In genomic region chr3:115596523-115596922, GRCm38 (mm10) we compare ENCODE assay signal across 7 mouse cellular contexts.
A peak's percentile ranks its signal among the peaks of the same experiment; 100 is the strongest.
DNase-seq lines count a peak whose midpoint lies in the region; TF ChIP-seq lines count a peak whose summit lies in the region.

No protein-coding gene starts in this region.

- no peak for TF ChIP-seq EP300 in MEL (IDR thresholded peaks at IDR 0.05; ENCODE audit: low read depth in 1 of 2, low read length in 2 of 2)

- no peak overlapping the region for H3K4me3 ChIP-seq in MEL (ENCODE audit: control insufficient read depth in 1 of 2, insufficient read depth in 1 of 2, low read depth in 2 of 2, low read length in 2 of 2)
- H3K4me3 ChIP-seq in embryonic fibroblast, embryonic 13.5 days (ENCODE audit: insufficient read depth, low read length), result no peak overlapping the region

- no peak overlapping the region for H3K27ac ChIP-seq in MEL (ENCODE audit: control insufficient read depth, low read depth, low read length)
- H3K27ac ChIP-seq in embryonic fibroblast, embryonic 13.5 days (ENCODE audit: insufficient read depth, low read length), result no peak overlapping the region

- intact Hi-C loops in heart, postnatal 36 days (cut with DNase I), result loop anchor here (1.0 to 5.0 kb wide), 3 partner anchors 46 to 382 kb away; no protein-coding TSS in a partner anchor

- DNase-seq in MEL (ENCODE audit: low read depth, low spot score), result peak; percentile 62
- DNase-seq in adrenal gland, postnatal 36 days, result peak; percentile 74 to 75
- peak; percentile 74 to 88 for DNase-seq in heart, postnatal 36 days
- peak; percentile 30 to 48 for DNase-seq in layer of hippocampus, adult 8-10 months (ENCODE audit: low spot score in 2 of 2)
- peak; percentile 81 for DNase-seq in lung, postnatal 36 days
- peak; percentile 64 to 86 for DNase-seq in spleen, adult 18-20 months

- no peaks in the 10 kb centered on the region for H3K36me3 ChIP-seq in MEL (ENCODE audit: control insufficient read depth in 1 of 2, insufficient read depth in 2 of 2, low read length in 2 of 2)

- H3K4me1 ChIP-seq in MEL (ENCODE audit: control insufficient read depth in 1 of 2, insufficient read depth in 2 of 2, low read length in 2 of 2), result no peaks in the 10 kb centered on the region
- H3K4me1 ChIP-seq in embryonic fibroblast, embryonic 13.5 days (ENCODE audit: control insufficient read depth, insufficient read depth, low read length), result no peaks in the 10 kb centered on the region

- TF ChIP-seq RAD21 in MEL (IDR thresholded peaks at IDR 0.05; ENCODE audit: low read depth, low read length), result peak; percentile 78

- peaks cover 4 to 12% of the 10 kb centered on the region in 2 experiments for H3K27me3 ChIP-seq in MEL (ENCODE audit: control insufficient read depth in 1 of 2, insufficient read depth in 2 of 2, low read length in 2 of 2)

- no peak for TF ChIP-seq POLR2A in MEL (IDR thresholded peaks at IDR 0.05; ENCODE audit: control insufficient read depth in 1 of 2, insufficient read depth in 1 of 2, low read depth in 1 of 2, low read length in 2 of 2, poor library complexity in 1 of 2)
- no peak for TF ChIP-seq POLR2A in embryonic fibroblast, embryonic 13.5 days (IDR thresholded peaks at IDR 0.05; ENCODE audit: low read depth, low read length)

- H3K79me2 ChIP-seq in MEL (ENCODE audit: control insufficient read depth, insufficient read depth, low read length, poor library complexity), result no peaks in the 10 kb centered on the region

- no peaks in the 10 kb centered on the region for H3K9me3 ChIP-seq in MEL (replicated peaks; ENCODE audit: insufficient read depth, low read length)

- peak; percentile 87 to 98 (median 90) for TF ChIP-seq CTCF in MEL (IDR thresholded peaks at IDR 0.05 in 2 of 3, conservative IDR thresholded peaks at IDR 0.05 in 1 of 3; ENCODE audit: control insufficient read depth in 1 of 3, insufficient read depth in 1 of 3, low read depth in 2 of 3, low read length in 3 of 3, poor library complexity in 1 of 3, severe bottlenecking in 1 of 3)
- TF ChIP-seq CTCF in embryonic fibroblast, embryonic 13.5 days (IDR thresholded peaks at IDR 0.05; ENCODE audit: borderline replicate concordance, insufficient read depth, low read length), result peak; percentile 80; the same call in 1 of the 2 replicates

- no peak overlapping the region for H3K9ac ChIP-seq in MEL (ENCODE audit: control insufficient read depth, low read depth, low read length, poor library complexity, severe bottlenecking)

TF ChIP-seq in MEL, 35 proteins besides CTCF, POLR2A, EP300 and RAD21:
- TF ChIP-seq TCF12 (IDR thresholded peaks at IDR 0.05; ENCODE audit: low read depth, low read length) (no peak), ZC3H11A (IDR thresholded peaks at IDR 0.05; ENCODE audit: low read depth, low read length) (peak; percentile 71), MAX (IDR thresholded peaks at IDR 0.05; ENCODE audit: low read length) (peak; percentile 89), NRF1 (IDR thresholded peaks at IDR 0.05; ENCODE audit: insufficient read depth, low read depth, low read length, poor library complexity, severe bottlenecking) (no peak), BHLHE40 (IDR thresholded peaks at IDR 0.05; ENCODE audit: borderline replicate concordance, low read depth, low read length) (0 out of 2 replicates have a peak, but pooled peaks have one; percentile 27), USF1 (IDR thresholded peaks at IDR 0.05; ENCODE audit: low read depth, low read length) (peak; percentile 65), SMC3 (IDR thresholded peaks at IDR 0.05; ENCODE audit: low read depth, low read length) (peak; percentile 94)
